Mouse (Mus musculus) erythroblast, embryonic 14.5 days (primary cell): ENCODE measurements around the gene Slc19a1.

ENCODE experiments used
- GATA1 ChIP-seq: IDR thresholded peaks from 2 replicates; pipeline ENCODE4 v1.6.1; 2012; ENCODE audit warnings: low read length, inconsistent platforms, mixed read lengths
- TAL1 ChIP-seq: IDR thresholded peaks from 3 replicates; pipeline ENCODE4 v1.6.1; 2012; ENCODE audit warnings: low read length, inconsistent platforms, mixed read lengths

DNA sequence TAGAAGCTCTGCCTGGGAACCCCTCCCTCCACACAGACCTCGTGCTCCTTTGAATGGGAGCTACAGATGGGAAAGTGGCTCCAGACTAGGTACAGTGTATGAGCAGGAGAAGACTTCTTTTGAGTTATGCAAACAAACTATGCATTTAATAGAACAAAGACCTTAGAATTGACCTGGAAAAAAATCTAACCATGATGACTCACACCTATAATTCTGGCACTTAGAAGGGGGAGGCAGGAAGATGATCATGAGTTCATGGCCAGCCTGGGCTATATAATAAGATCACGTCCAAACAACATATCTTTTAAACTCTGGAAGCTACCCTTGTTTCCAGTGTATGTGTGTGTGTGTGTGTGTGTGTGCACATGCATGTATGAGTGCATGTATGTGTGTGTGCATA is 15.0 kb upstream of the Slc19a1 start:
- TF ChIP-seq GATA1: no peak
- TF ChIP-seq TAL1: no peak
